Mouse (Mus musculus) kidney, postnatal 0 days (tissue): ENCODE results near the gene Pdcd5. TPM values are rescaled to one million over a fixed set of nuclear protein-coding genes. Genes with fewer than 3 reads are reported as not detected.
A peak's percentile ranks its signal among the peaks of the same experiment; 100 is the strongest.

Experiments used
- ATAC-seq: fragments of 200-750 bp; cut with Nextera tagmentation; replicated peaks from 2 replicates; pipeline ENCODE4 v1.8.0; 2017; ENCODE audit warnings: low read depth, moderate number of reproducible peaks, moderate TSS enrichment, moderate library complexity; ENCODE audit not compliant: low FRiP score
- DNase-seq: peaks from one replicate; pipeline ENCODE4 v3.0.0-alpha.2; 2016; ENCODE audit warnings: low spot score
- H3K27ac ChIP-seq: fragments of 300-500 bp; sonication (generic); 2 replicates; pipeline ENCODE4 v1.5.1; 2014; ENCODE audit warnings: mild to moderate bottlenecking
- H3K27me3 ChIP-seq: fragments of 300-500 bp; sonication (generic); 2 replicates; pipeline ENCODE4 v1.6.1; 2014; ENCODE audit warnings: low read length, mixed read lengths; ENCODE audit not compliant: insufficient read depth
- H3K36me3 ChIP-seq: fragments of 300-500 bp; sonication (generic); 2 replicates; pipeline ENCODE4 v1.6.1; 2014; ENCODE audit warnings: low read length, mixed read lengths; ENCODE audit not compliant: insufficient read depth
- H3K4me1 ChIP-seq: fragments of 300-500 bp; sonication (generic); replicated peaks from 2 replicates; pipeline ENCODE4 v1.6.1; 2014; ENCODE audit warnings: antibody characterized with exemption, low read length, mixed read lengths; ENCODE audit not compliant: insufficient read depth
- H3K4me2 ChIP-seq: fragments of 300-500 bp; sonication (generic); 2 replicates; pipeline ENCODE4 v1.6.1; 2014; ENCODE audit warnings: mild to moderate bottlenecking, low read length, moderate library complexity, mixed read lengths
- H3K4me3 ChIP-seq: fragments of 300-500 bp; sonication (generic); replicated peaks from 2 replicates; pipeline ENCODE4 v1.5.1; 2014; ENCODE audit warnings: low read depth, low read length
- H3K9ac ChIP-seq: fragments of 300-500 bp; sonication (generic); 2 replicates; pipeline ENCODE4 v1.6.1; 2014; ENCODE audit warnings: low read depth, low read length
- H3K9me3 ChIP-seq: fragments of 300-500 bp; sonication (generic); replicated peaks from 2 replicates; pipeline ENCODE4 v1.6.1; 2016; ENCODE audit warnings: low read length, inconsistent platforms, mixed read lengths
- CTCF ChIP-seq: IDR thresholded peaks from 2 replicates; pipeline ENCODE4 v1.5.1; 2016; ENCODE audit warnings: antibody characterized with exemption, low read depth, mild to moderate bottlenecking, moderate library complexity
- WGBS: fragments of 180-500 bp; shearing (Covaris S2); extraction: QIAGEN DNeasy Blood & Tissue Kit; methylation state at CpG from one replicate; pipeline ENCODE4 v1.1.7; 2014; 5-methylcytosine and 5-hydroxymethylcytosine counted together
- polyA plus RNA-seq: library from polyadenylated mRNA; unstranded; fragments of >200 nt; fragmentation: Nextera tagmentation; extraction: Ambion mirVana; gene quantifications from 2 replicates; pipeline ENCODE4 v1.2.1, GENCODE M21; 2015

Pdcd5 gene
- polyA plus RNA-seq, 1 experiment from 2014 or later: 233 TPM

- Histone ChIP-seq H3K27me3 (no peaks in the 10 kb centered on the region), H3K9ac (no peak overlapping the region), H3K4me2 (no peak overlapping the region), H3K4me3 (no peak overlapping the region), H3K36me3 (no peaks in the 10 kb centered on the region), H3K4me1 (no peaks in the 10 kb centered on the region), H3K9me3 (no peaks in the 10 kb centered on the region), H3K27ac (no peak overlapping the region)
- TF ChIP-seq CTCF: no peak
- peak; percentile 40; the same call in 1 of the 2 replicates for ATAC-seq
- peak; percentile 67 for DNase-seq
- WGBS: 32% methylated on average over 16 of the region's 16 CpGs
These were observed 16.6 kb upstream of the Pdcd5 start for GRCm38 (mm10) chr7:35663790-35664376.

- Histone ChIP-seq H3K9ac (no peak overlapping the region), H3K27ac (no peak overlapping the region), H3K4me1 (no peaks in the 10 kb centered on the region), H3K27me3 (no peaks in the 10 kb centered on the region), H3K4me2 (no peak overlapping the region), H3K36me3 (no peaks in the 10 kb centered on the region), H3K4me3 (no peak overlapping the region), H3K9me3 (no peaks in the 10 kb centered on the region)
- DNase-seq (no peak), ATAC-seq (no peak)
- peak; percentile 77 for TF ChIP-seq CTCF
- 62% methylated on average over 3 of the region's 3 CpGs for WGBS
These were observed 11.9 kb upstream of the Pdcd5 start for GRCm38 (mm10) chr7:35659173-35659572.

- DNase-seq (no peak), ATAC-seq (no peak)
- WGBS: 49% methylated on average over 6 of the region's 6 CpGs
- H3K9me3 ChIP-seq: no peaks in the 10 kb centered on the region
- H3K4me2 ChIP-seq: no peak overlapping the region
- no peaks in the 10 kb centered on the region for H3K36me3 ChIP-seq
- no peak overlapping the region for H3K4me3 ChIP-seq
- no peak overlapping the region for H3K27ac ChIP-seq
- no peaks in the 10 kb centered on the region for H3K27me3 ChIP-seq
- H3K4me1 ChIP-seq: no peaks in the 10 kb centered on the region
- TF ChIP-seq CTCF: no peak
- no peak overlapping the region for H3K9ac ChIP-seq
These were observed 10.5 kb upstream of the Pdcd5 start for GRCm38 (mm10) chr7:35657829-35658228.

DNA sequence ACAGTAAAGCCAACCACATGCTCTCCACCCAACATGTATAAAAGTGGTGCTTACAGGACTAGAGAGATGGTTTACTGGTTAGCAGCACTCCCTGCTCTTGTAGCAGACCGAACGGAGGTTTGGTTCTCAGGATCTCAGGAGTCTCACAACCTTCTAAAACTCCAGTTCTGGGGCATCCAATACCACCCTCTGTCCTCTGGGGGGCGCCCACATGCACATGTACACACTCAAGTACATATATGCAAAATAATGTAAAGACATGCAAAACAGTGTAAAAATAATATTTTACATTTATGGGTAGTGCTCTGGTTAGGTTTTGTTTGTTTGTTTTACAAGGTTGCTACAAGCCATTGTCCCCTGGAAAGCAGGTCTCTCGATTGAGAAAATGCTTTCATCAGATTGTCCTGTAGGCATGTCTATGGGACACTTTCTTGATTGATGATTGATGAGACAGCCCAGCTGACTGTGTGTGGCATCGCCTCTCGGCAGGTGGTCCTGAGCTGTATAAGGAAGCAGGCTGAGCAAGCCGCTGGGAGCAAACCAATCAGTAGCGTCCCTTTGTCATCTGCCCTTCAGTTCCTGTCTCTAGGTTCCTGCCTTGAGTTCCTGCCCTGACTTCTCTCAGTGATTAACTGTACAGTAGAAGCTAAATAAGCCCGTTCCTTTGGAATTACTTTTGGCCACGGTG, 4.4 kb upstream of the Pdcd5 start:
- DNase-seq: no peak
- H3K36me3 ChIP-seq: no peaks in the 10 kb centered on the region
- H3K9me3 ChIP-seq: no peaks in the 10 kb centered on the region
- no peaks in the 10 kb centered on the region for H3K27me3 ChIP-seq
- peak; percentile 29; the same call in 1 of the 2 replicates for TF ChIP-seq CTCF
- no peaks in the 10 kb centered on the region for H3K4me1 ChIP-seq
- no peak overlapping the region for H3K9ac ChIP-seq
- H3K27ac ChIP-seq: no peak overlapping the region
- no peak overlapping the region for H3K4me2 ChIP-seq
- no peak overlapping the region for H3K4me3 ChIP-seq
- 85% methylated on average over 10 of the region's 10 CpGs for WGBS
- ATAC-seq: no peak

DNA sequence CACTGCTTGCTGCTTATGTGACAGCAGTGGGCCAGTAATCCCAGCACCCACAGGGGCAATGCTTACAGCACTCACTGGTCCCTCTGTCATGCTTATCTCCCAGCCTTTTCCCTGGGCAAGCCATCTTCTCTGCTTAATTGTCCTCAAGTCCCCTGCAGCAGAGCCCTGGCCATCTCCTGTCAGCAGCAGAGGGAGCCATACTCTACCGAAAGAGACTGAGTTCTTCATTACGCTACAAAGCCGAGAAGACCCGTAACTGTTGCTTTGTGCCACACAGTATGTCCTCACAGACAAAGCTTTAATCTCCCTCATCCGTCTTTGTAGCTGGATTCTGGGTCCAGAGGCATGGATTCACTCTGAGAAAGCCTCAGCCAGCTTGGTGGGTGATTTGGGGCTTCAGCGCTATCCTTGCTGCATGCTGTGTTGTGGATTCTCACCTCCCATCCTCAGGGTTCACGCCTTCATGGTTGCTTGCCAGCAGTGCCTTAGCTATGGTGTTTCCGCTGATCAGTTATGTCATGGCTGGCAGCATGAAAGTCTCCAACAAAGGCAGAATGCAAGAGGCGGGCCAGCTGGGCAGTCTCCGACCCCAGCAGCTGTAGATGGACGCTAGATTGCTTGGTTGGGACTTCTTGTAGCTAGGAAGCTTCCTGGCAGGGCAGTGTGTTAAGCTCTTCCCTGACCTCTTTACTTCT, 3.5 kb upstream of the Pdcd5 start:
- WGBS: 76% methylated on average over 11 of the region's 11 CpGs
- H3K4me3 ChIP-seq: no peak overlapping the region
- TF ChIP-seq CTCF: peak; percentile 48; the same call in 1 of the 2 replicates
- H3K9me3 ChIP-seq: no peaks in the 10 kb centered on the region
- DNase-seq (no peak), ATAC-seq (no peak)
- H3K36me3 ChIP-seq: no peaks in the 10 kb centered on the region
- no peaks in the 10 kb centered on the region for H3K27me3 ChIP-seq
- H3K4me2 ChIP-seq: no peak overlapping the region
- no peak overlapping the region for H3K9ac ChIP-seq
- H3K27ac ChIP-seq: no peak overlapping the region
- no peaks in the 10 kb centered on the region for H3K4me1 ChIP-seq

DNA sequence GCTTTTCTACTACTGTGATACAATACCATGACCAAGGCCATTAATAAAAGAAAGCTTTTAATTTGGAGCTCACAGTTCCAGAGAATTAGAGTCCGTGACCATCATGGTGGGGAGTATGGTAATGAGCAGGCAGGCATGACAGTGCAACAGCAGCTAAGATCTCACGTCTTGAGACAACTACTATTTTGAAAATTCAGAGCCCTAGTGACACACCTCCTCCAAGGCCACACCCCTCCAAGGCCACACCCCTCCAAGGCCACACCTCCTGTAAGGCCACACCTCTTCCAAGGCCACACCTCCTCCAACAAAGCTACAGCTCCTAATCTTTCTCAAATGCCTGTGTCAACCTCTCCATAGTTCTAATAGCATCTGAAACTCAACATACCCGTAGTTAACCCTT, 1.8 kb upstream of the Pdcd5 start:
- Histone ChIP-seq H3K27me3 (no peaks in the 10 kb centered on the region), H3K4me3 (no peak overlapping the region), H3K36me3 (peaks cover 6% of the 10 kb centered on the region), H3K4me2 (peak overlapping the region; percentile 6; the same call in 1 of the 2 replicates), H3K27ac (no peak overlapping the region), H3K9me3 (no peaks in the 10 kb centered on the region), H3K4me1 (no peaks in the 10 kb centered on the region), H3K9ac (no peak overlapping the region)
- DNase-seq (peak; percentile 91), ATAC-seq (peak; percentile 82)
- 31% methylated on average over 3 of the region's 3 CpGs for WGBS
- TF ChIP-seq CTCF: no peak
